Mouse (Mus musculus) stomach, embryonic 14.5 days (tissue): ENCODE data around the gene Esrrg. TPM values are rescaled to one million over a fixed set of nuclear protein-coding genes. Genes with fewer than 3 reads are reported as not detected.

Experiments used
- ATAC-seq: fragments of 200-750 bp; cut with Nextera tagmentation; 2 replicates; pipeline ENCODE4 v1.8.0; 2017; ENCODE audit warnings: low read depth, moderate TSS enrichment; ENCODE audit not compliant: insufficient number of reproducible peaks, insufficient read depth, low FRiP score
- H3K27ac ChIP-seq: fragments of 300-500 bp; sonication (generic); 2 replicates; pipeline ENCODE4 v1.5.1; 2014; ENCODE audit warnings: mild to moderate bottlenecking, low read length, moderate library complexity, mixed read lengths
- H3K27me3 ChIP-seq: fragments of 300-500 bp; sonication (generic); 2 replicates; pipeline ENCODE4 v1.6.1; 2014; ENCODE audit warnings: low read length, control low read depth, mixed read lengths; ENCODE audit not compliant: control insufficient read depth, insufficient read depth
- H3K36me3 ChIP-seq: fragments of 300-500 bp; sonication (generic); 2 replicates; pipeline ENCODE4 v1.6.1; 2014; ENCODE audit warnings: mild to moderate bottlenecking, control low read depth, low read length, moderate library complexity, mixed read lengths; ENCODE audit not compliant: control insufficient read depth, insufficient read depth
- H3K4me1 ChIP-seq: fragments of 300-500 bp; sonication (generic); 2 replicates; pipeline ENCODE4 v1.6.1; 2014; ENCODE audit warnings: low read length, control low read depth, mixed read lengths; ENCODE audit not compliant: control insufficient read depth, insufficient read depth
- H3K4me2 ChIP-seq: fragments of 300-500 bp; sonication (generic); replicated peaks from 2 replicates; pipeline ENCODE4 v1.6.1; 2014; ENCODE audit warnings: low read depth, low read length, control low read depth
- H3K4me3 ChIP-seq: fragments of 300-500 bp; sonication (generic); 2 replicates; pipeline ENCODE4 v1.5.1; 2014; ENCODE audit warnings: low read depth, low read length, control low read depth
- H3K9ac ChIP-seq: fragments of 300-500 bp; sonication (generic); replicated peaks from 2 replicates; pipeline ENCODE4 v1.6.1; 2014; ENCODE audit warnings: low read depth, mild to moderate bottlenecking, control low read depth, low read length, moderate library complexity, mixed read lengths
- H3K9me3 ChIP-seq: fragments of 300-500 bp; sonication (generic); 2 replicates; pipeline ENCODE4 v1.6.1; 2016; ENCODE audit warnings: low read depth, low read length, control low read depth; ENCODE audit not compliant: control insufficient read depth
- WGBS: fragments of 180-500 bp; shearing (Covaris S2); extraction: QIAGEN DNeasy Blood & Tissue Kit; methylation state at CpG from one replicate; pipeline ENCODE4 v1.1.7; 2014; 5-methylcytosine and 5-hydroxymethylcytosine counted together
- polyA plus RNA-seq: library from polyadenylated mRNA; unstranded; fragments of >200 nt; fragmentation: Nextera tagmentation; extraction: Ambion mirVana; gene quantifications from 2 replicates; pipeline ENCODE4 v1.2.1, GENCODE M21; 2014

Gene Esrrg
- polyA plus RNA-seq, 1 experiment from 2014 or later, result 12.5 TPM

- Histone ChIP-seq H3K27me3 (no peaks in the 10 kb centered on the region), H3K36me3 (no peaks in the 10 kb centered on the region), H3K4me1 (0 out of 2 replicates have a peak, but pooled peaks cover 4% of the 10 kb centered on the region), H3K9me3 (no peaks in the 10 kb centered on the region), H3K27ac (no peak overlapping the region), H3K4me3 (no peak overlapping the region), H3K9ac (no peak overlapping the region), H3K4me2 (no peak overlapping the region)
- WGBS, result 85% methylated on average over 6 of the region's 6 CpGs
- ATAC-seq, result no peak
These were observed 450.4 kb downstream of the Esrrg start for GRCm38 (mm10) chr1:188059006-188059405.

DNA sequence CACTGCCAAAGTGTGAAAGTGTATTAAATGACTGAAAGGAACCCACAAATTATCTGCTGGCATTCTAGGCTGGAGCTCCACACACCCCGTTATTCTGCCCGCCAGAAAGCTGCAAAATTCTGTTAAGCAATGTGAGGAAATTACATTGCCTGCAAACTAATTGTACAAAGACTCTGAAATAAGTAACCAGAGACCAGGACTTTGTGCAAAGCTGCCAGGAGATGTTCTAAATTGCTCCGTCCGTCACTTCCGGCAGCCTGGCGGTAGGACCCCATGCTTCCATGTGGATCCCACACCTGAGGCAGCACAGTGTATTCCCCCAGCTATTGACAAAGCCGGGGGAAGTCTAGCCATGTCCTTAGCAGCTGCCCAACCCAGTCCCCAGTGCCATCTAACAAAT is 451.9 kb downstream of the Esrrg start:
- Histone ChIP-seq H3K27me3 (no peaks in the 10 kb centered on the region), H3K4me3 (no peak overlapping the region), H3K27ac (no peak overlapping the region), H3K4me1 (0 out of 2 replicates have a peak, but pooled peaks cover 4% of the 10 kb centered on the region), H3K36me3 (no peaks in the 10 kb centered on the region), H3K9me3 (no peaks in the 10 kb centered on the region), H3K4me2 (no peak overlapping the region), H3K9ac (no peak overlapping the region)
- WGBS, result 92% methylated on average over 7 of the region's 7 CpGs
- no peak for ATAC-seq

DNA sequence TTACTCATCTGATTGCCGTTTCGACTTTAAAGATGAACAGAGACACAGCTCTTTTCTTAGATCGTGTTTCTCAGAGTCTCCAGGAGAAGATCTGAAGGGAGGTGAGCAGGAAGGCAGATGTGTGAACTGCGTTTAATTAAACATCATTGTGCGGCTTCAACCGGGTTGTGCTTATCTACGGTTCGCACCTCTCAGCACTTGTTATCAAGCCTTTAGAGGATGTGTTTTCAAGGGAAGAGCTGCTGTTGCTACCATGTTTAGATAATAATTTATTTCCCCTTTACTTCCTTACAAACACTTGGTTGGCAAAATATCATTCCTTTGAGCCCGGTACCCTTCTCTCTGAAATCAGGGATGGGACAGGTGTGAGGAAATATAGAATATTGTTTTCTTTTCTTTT is 460.2 kb downstream of the Esrrg start:
- H3K27ac ChIP-seq, result no peak overlapping the region
- no peak for ATAC-seq
- no peaks in the 10 kb centered on the region for H3K36me3 ChIP-seq
- H3K9ac ChIP-seq, result no peak overlapping the region
- no peak overlapping the region for H3K4me3 ChIP-seq
- 61% methylated on average over 9 of the region's 9 CpGs for WGBS
- no peaks in the 10 kb centered on the region for H3K9me3 ChIP-seq
- H3K4me1 ChIP-seq, result no peaks in the 10 kb centered on the region
- no peaks in the 10 kb centered on the region for H3K27me3 ChIP-seq
- H3K4me2 ChIP-seq, result no peak overlapping the region

GRCm38 (mm10) chr1:188069849-188070248 is 461.3 kb downstream of the Esrrg start:
- H3K9ac ChIP-seq, result no peak overlapping the region
- H3K9me3 ChIP-seq, result no peaks in the 10 kb centered on the region
- no peak overlapping the region for H3K27ac ChIP-seq
- H3K4me3 ChIP-seq, result no peak overlapping the region
- no peak for ATAC-seq
- no peaks in the 10 kb centered on the region for H3K4me1 ChIP-seq
- H3K27me3 ChIP-seq, result no peaks in the 10 kb centered on the region
- H3K36me3 ChIP-seq, result no peaks in the 10 kb centered on the region
- H3K4me2 ChIP-seq, result no peak overlapping the region

GRCm38 (mm10) chr1:188077561-188078195 is 469.1 kb downstream of the Esrrg start:
- H3K4me2 ChIP-seq, result no peak overlapping the region
- H3K9ac ChIP-seq, result no peak overlapping the region
- H3K27me3 ChIP-seq, result no peaks in the 10 kb centered on the region
- H3K36me3 ChIP-seq, result no peaks in the 10 kb centered on the region
- no peaks in the 10 kb centered on the region for H3K4me1 ChIP-seq
- no peak for ATAC-seq
- no peaks in the 10 kb centered on the region for H3K9me3 ChIP-seq
- 79% methylated on average over 11 of the region's 11 CpGs for WGBS
- H3K4me3 ChIP-seq, result no peak overlapping the region
- no peak overlapping the region for H3K27ac ChIP-seq

DNA sequence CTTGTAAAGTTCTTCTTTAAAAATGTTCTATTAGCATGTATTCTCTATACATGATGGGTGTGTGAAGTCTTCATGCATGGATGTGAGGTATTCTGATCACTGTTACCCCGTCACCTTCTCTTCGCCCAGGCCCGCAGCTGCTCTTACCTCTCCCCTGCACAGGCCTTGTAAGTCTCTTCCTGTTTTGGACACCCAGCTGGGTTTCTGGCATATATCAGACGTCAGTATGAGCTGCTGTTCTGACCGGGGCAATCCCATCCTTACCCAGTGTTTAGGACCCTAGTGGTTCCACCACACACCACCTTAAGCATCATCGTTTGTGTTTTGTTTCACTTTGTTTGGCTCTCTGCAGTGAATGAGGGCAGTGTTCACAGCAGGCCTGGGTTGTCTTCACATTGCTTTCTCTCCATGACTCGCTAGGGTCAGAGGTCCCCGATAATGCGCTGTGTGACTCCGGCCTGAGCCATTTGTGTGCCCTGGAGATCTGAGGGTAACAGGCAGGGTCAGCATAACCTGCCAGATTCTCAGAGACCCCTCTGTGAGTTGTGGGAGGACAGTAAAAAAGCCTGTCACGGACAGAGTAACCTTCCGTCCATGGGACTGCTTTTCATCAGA is 471.8 kb downstream of the Esrrg start:
- H3K4me1 ChIP-seq, result no peaks in the 10 kb centered on the region
- H3K9me3 ChIP-seq, result no peaks in the 10 kb centered on the region
- ATAC-seq, result no peak
- no peak overlapping the region for H3K9ac ChIP-seq
- H3K27ac ChIP-seq, result no peak overlapping the region
- H3K4me2 ChIP-seq, result no peak overlapping the region
- 56% methylated on average over 12 of the region's 12 CpGs for WGBS
- no peaks in the 10 kb centered on the region for H3K27me3 ChIP-seq
- no peaks in the 10 kb centered on the region for H3K36me3 ChIP-seq
- H3K4me3 ChIP-seq, result no peak overlapping the region

DNA sequence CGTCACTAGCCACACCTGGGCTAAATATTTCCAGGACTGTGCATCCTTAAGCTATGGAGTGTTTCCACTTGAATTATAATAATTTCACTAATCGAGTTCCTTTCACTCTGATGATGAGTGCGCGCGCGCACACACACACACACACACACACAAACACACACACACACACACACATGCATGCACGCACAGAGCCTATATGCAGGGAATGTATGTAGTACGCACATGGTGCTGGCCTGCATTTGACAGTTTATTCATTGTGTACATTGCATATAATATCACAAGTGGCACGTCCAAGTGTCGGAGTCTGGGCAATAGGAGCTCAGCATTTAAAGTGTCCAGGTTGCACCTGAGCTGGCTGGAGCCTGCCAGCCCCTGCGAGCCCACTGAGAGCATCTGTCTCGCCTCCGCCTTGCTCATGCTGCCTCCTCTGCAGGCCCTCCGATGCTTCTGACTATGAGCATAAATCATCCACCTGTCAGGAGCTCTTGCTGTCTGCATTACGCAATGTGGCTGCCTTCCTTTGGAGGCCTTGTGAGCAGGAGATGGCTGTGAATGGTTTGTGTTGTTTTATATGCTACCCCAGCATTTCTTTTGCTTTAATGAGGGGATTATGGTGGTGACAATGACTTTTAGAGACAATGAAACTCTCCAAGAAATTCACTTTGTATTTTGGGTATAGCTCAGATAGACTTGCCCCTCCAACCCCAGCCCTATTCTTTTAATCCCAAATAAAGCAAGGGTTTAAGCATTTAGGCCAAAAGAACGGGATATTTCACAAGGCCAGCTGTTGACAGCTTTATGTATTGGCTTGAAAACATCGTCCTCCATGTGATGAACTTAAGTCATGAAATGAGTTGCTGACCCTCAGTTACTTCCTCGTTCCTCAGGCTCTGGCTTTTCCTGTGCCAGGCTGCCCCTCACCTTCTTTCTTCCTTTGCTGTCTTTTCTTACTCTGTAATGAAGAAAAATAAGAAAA is 474.4 kb downstream of the Esrrg start:
- H3K27me3 ChIP-seq, result no peaks in the 10 kb centered on the region
- H3K4me1 ChIP-seq, result no peaks in the 10 kb centered on the region
- no peak overlapping the region for H3K9ac ChIP-seq
- 0 out of 2 replicates have a peak, but pooled peaks have one; percentile 37 for ATAC-seq
- no peak overlapping the region for H3K4me2 ChIP-seq
- WGBS, result 65% methylated on average over 18 of the region's 18 CpGs
- H3K36me3 ChIP-seq, result no peaks in the 10 kb centered on the region
- H3K9me3 ChIP-seq, result no peaks in the 10 kb centered on the region
- no peak overlapping the region for H3K27ac ChIP-seq
- H3K4me3 ChIP-seq, result no peak overlapping the region

DNA sequence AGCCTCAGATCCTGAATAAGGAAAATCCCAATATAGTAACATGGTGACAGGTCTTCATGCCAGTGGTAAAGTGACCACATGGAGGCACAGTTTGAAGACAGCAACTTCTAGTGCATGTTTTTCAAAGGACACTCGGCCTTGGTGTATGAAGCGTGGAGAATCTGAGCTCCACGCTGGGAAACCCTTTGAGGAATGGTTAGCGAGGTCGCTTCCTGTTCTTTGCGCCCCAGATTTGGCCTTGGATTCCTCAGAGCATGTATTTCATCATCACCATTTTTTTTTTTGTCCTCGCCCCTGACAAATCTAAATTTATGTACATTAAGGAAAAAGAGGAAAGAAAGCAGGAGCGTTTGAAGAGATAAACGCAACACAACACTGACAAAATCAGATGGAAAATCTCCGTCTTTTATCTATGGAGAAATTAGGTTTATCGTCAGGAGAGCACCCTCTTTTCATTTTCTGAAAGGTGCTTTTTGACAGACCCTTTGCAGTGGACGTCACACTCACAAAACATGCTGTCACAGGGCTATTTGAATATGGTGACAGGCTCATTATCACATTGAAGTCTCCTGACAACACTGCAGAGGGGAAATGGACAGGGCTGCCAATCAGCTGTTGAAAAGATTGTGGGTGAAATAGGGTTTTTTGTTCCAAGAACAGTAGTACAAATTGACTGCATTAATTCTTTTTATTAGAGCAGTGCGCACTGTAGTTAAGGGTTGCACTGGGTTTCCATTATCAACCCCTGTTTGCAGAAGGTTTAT is 476.7 kb downstream of the Esrrg start:
- H3K27ac ChIP-seq, result no peak overlapping the region
- H3K27me3 ChIP-seq, result no peaks in the 10 kb centered on the region
- ATAC-seq, result no peak
- H3K4me1 ChIP-seq, result no peaks in the 10 kb centered on the region
- whole genome bisulfite sequencing, result 74% methylated on average over 13 of the region's 13 CpGs
- no peak overlapping the region for H3K4me3 ChIP-seq
- H3K36me3 ChIP-seq, result no peaks in the 10 kb centered on the region
- no peak overlapping the region for H3K9ac ChIP-seq
- H3K4me2 ChIP-seq, result no peak overlapping the region
- no peaks in the 10 kb centered on the region for H3K9me3 ChIP-seq
